Mouse (Mus musculus) lung, postnatal 36 days (tissue): ENCODE measurements around the gene Mfap1a.
"Not testable (repeated sequence)": the region's sequence is repeated elsewhere in the genome, so short reads cannot be mapped to it uniquely, and the experiment has no call there.

Experiments used
- DNase-seq: peaks from one replicate; pipeline ENCODE4 v3.0.0; 2022; ENCODE audit warnings: mixed read lengths

Mfap1a gene

DNA sequence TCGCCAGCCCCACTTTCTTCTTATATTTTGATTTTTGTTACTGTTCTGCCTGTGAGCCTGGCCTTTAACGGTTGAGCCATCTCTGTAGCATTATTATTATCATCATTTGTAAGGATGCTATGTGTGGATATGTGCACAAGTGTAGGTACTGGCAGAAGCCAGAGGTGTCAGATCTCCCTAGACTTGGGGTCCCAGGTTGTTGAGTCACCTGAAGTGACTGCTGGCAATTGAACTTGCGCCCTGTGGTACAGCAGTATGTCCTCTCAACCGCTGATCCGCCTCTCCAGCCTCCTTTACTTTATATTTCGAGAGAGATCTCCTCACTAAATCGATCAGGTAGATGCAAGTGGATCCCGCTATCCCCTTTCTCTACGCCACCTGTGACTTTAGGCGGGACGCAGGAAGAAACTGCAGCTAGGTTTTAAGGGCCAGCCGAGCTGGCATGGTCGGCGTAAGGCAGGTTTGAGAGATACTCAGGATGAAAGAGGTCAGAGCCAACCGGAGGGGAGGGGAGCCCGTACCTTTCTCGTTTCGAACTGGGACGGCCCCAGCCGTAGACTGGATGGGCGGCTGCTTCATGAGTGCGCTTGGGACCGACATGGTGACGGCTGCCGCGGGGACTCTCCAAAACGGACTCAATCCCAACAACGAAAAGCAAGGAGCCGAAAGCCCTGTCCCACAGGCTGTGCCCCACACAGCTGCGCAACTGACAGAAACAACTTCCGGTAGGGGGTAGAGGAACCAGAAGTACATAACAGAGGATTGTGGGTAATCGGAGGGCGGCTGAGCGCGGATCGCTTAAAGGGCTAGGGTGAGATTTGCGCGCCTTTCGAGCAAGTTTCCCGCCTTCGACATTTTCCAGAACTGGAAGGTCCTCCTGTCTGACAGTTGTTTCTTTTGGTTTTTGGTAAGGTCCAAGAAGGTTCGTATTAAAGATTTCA is at the start of gene Mfap1a, which contains the start of gene Wdr76:
Mfap1a (minus strand) TSS at position 724 of the 941 bp plus-strand sequence.
Wdr76 (plus strand) TSS at position 782 of the 941 bp plus-strand sequence.
- peak; percentile 95 for DNase-seq

DNA sequence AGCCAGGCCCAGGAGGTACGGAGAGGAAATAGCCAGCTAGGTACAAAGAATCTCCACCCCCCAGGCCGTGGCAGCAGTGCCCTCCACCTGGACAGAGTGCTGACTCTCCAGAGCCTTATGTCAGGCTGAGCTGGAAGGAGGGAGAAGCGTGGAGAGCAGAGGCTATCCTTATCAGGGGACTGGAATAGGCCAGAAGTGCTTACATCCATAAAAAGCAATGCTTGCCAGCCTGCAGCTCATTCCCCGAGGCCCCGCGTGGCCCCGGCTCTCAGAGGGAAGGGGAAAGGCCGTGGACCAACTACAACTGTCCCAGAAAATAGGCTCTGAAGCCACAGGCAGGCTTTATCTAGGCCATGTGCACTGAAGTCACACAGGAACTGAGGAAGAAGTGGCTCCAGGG is 44.8 kb upstream of the Mfap1a start:
- no peak for DNase-seq

DNA sequence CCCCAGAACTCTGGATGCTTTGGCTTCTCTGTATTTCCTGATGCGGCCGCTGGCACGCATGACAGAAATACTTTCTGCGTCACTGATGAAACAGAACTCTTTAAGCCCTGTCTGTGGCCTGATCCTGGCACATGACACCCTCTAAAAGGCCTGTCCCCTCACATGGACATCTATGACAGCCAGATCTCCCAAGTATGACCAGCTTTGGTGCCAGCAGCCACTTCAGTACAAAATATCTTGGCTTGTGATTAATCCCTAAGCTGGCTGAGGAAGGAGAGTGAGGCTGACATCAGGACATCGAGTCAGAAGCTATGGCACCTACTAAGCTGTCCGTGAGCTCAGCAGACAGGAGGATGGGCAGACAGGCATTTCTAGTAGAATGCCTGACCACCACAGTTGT is 43.2 kb upstream of the Mfap1a start:
- no peak for DNase-seq

DNA sequence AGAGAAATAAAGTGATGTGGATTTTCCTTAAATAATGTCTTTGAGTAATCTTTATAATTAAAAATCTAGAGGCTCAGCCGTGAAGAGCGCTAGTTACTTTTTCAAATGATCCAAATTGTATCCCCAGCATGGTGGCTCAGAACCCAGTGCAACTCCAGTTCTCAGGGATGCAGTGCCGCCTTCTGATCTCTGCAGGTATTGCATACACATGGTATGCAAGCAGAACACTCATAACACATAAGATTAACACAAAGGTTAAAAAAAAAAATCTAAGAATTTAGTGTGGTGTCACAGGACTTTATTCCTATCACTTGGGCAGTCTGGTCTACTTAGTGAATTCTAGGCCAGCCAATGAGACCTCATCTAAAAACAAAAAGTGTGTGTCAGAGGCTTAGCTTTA is 38.4 kb upstream of the Mfap1a start:
- no peak for DNase-seq

DNA sequence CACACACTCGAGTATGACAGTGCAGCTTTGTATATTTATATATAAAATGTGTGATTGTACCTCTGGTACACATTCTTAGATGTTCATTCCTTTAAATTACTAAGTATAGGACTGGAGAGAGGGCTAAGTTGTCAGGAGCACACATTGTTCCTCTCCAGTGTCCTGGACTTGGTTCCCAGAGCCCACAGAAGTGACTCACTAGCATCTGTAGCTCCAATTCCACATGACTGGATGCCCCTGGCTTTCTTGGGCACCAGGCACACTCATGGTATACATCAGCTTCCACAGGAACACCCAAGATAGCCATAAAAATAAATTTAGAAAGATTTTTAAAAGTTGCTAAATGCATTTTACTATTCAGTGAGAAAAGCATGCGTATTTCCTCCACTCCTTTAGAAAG is 18.6 kb upstream of the Mfap1a start:
- no peak for DNase-seq

DNA sequence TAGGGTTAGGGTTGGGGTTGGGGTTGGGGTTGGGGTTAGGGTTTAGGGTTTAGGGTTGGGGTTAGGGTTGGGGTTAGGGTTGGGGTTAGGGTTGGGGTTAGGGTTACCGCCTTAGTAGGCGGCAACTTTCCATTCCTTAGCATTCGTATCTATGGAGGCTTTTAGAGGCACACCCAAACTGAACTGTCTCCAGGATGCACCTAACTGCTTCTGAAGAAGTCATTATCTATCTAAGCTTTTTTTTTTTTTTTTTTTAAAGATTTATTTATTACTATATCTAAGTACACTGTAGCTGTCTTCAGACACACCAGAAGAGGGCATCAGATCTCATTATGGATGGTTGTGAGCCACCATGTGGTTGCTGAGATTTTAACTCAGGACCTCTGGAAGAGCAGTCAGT is 16.4 kb upstream of the Mfap1a start:
- DNase-seq, result not testable (repeated sequence)

DNA sequence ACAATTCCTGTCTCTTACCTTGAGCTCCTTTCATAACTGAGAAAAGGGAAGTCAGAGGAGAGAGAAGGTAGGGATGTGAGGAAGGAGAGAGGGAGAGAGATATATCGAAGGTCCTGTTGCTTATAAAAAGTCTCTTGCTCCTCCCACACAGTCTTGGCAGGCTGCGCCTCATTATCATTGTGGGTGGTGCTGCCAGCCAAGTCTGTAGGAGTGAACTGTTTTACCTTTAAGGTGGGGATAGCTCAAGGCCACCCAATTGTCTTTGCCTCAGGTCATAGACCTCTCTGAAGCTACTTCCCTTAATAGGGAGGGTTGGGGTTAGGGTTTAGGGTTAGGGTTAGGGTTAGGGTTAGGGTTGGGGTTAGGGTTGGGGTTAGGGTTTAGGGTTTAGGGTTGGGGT is 15.5 kb upstream of the Mfap1a start:
- no peak for DNase-seq

DNA sequence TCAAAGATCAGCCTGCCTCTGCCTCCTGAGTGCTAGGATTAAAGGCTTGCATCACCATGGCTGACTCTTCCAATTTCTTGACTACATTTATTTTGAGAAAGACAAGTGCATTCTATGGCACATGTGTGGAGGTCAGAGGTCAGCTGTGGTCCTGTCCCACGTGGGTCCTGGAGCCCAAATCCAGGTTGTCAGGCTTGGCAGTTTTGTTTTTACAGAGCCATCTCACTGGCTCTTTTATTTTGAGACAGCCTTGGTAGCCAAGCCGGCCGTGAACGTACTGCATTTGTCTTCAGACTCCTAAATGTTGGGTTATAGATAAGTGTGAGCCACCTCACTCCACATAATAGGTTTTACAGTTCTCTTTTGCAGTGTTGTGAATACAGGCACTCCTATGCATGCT is 12.2 kb upstream of the Mfap1a start:
- DNase-seq, result not testable (repeated sequence)

DNA sequence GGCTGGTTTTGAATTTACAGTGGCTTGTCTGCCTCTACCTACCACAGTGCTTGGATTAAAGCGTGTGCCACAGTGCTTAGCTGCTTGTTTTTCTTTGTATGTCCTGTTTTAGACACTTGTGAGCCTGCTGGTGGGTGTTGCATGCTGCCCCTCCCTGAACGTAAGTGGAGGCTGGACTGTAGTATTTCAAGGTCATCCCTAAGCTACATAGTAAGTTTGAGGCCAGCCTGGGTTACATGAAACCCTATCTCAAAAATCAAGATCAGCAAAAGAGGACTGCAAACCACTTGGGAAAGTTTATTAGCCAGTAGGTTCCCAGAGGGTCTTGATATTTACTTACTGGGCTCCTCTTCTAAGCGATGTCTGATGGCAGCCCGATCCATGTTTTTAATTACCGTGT is 11.6 kb upstream of the Mfap1a start:
- DNase-seq, result no peak

DNA sequence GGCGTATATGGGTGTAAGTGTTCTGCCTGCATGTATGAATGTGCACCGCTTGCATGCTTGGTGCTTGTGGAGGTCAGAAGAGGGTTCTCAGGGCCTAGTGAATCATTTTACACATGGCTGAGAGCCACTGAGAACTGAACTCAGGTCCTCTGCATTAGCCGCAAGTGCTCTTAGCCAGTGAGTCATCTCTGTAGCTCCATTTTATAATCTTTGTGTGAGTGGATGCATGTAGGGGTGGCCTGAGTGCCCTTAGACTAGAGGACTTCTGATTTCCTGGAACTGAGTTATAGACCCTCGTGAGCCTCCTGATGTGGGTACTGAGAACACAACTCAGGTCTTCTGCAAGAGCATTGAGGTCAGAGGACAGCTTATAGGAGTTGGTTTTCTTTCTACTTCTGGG is 7.7 kb upstream of the Mfap1a start:
- peak; percentile 15 for DNase-seq

DNA sequence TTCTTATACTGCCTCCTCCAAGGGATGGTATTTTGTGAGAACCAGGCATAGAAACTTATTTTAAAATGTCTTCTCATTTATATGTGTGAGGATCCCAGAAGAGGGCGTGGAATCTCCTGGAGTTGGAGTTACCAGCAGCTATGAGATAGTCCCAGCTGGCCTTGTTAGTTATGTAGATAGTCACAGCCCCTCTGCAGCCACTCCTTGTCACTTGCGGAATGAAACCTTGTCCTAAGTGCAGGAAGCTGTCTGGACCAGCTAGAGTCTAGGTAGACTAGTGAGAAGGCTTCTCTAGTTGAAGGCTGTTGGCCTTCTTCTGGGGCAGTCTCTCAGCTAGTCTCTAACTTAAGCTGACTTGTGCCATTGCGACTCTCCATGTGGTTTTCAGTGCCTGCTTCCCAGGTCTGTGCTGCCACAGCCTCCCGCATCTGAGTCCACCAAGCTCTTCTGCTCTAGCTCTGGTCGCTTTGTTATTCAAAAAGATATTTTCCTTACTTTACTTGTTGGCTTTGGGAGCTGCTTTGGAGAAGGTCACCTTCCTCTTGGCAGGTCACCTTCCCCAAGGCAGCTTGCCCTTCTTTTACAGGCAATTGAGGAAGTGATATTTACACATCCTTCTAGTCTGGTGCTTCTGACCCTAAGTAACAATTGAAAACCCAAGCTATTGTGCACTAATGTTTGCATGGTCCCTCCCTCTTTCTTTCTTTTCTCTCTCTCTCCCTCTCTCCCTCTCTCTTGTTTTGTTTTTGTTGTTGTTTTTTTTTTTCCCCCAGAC is 6.7 kb upstream of the Mfap1a start:
- not testable (repeated sequence) for DNase-seq

DNA sequence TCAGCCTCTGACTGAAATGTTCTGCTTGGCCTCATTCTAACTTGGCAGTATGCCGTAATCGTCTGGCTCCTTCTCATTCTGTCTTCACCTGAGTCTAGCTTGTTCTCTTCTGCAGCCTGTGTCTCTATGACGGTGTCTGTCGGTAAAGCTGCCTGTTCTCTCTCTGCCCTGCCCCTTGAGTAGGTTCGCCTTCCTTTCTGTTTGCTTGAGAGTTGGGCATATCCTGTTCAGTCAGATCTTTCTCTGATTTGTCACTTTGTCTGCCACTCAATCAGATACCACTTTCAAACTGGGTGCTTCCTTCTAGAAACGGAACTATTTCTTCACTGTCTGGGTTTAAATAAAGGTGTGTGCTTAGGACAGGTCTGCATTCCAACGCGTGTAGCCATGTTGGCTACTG is 4.9 kb upstream of the Mfap1a start:
- no peak for DNase-seq

DNA sequence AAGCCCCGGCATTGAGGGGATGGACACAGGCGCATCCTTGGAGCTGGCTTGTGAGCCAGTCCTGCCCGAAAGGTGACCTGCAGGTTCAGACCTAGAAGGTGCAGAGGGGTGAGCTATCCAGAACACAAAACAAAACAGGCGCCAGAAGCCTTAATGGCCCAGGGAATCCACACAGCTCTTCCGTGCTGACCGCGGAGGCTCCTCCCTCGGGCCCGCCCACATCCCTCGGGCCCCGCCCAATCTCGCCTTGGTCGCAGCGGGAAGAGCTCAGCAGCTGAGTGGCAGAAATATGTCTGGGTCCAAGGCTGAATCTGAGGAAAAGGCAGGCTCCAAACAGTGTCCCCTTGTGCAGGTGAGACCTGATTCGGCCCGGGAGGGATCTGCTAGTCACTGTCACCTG is 3.1 kb upstream of the Mfap1a start:
- DNase-seq, result peak; percentile 84

DNA sequence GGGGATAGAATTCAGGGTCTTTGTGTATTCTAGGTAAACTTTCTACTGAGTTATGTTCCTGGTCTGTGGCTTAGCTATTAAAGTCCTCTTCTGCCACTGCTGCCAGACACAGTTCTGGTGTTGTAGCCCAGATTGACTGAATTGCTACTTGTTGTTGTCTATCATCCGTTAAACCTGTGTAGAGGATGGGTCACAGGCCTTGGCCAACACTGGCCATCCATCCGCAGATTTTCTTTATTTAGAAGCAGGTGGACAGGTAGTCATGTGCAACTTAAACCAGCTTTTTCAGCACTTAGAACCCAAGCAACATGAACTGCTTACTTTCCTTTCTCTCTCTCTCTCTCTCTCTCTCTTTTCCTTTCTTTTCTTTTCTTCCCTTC is 1.5 kb upstream of the Mfap1a start:
- DNase-seq, result no peak

DNA sequence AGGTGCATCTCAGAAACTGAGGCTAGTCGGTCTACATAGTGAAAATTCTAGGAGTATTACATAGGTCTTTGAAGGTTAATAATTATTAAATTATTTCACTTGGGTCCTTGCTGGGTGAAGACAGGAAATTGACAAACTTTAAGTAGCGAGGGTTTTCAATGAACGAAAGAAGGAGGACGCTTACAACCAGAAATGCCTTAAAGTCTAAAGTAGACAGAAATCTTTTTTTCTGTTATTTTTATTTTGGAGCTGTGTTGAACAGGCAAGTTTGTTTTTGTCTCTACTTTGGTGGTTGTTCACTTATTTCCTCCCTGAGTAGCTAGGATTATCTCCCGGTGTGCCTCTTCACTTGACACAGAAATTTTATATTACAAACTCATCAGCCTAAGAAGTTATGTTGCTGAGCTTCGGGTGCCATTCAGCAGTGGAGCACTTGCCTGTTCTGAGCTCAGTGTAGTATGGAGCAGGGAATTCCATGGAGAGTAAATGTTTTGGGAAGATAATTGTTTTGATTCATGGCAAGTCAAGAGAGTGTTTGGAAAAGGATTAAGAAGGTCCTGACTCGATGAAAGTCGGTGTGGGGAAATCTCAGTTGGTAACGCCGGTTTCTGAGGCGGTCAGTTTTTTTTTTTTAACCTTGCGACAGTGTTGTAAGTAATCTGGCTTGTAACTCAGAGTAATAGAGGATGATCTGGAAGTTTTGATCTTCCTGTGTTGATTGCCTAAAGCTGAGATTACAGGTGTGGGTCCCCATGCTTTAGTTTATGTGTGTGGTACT is 897 bp upstream of the Mfap1a start:
- no peak for DNase-seq

DNA sequence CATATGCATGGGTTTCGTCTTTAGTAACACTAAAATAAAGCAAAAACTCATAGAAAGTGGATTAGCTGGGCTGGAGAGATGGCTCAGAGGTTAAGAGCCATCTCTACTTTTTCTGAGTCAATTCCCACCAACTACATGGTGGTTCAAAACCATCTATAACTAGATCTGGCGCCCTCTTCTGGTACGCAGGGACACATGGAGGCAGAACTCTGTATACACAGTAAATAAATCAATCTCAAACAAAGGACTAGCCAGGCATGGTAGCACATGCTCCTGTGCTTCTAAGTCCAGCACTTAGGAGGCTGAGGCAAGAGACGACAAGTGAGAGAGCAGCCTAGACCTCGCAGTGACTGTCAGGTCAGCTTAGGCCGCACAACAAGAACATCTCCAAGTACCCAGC is 4.9 kb downstream of the Mfap1a start:
- DNase-seq, result not testable (repeated sequence)

DNA sequence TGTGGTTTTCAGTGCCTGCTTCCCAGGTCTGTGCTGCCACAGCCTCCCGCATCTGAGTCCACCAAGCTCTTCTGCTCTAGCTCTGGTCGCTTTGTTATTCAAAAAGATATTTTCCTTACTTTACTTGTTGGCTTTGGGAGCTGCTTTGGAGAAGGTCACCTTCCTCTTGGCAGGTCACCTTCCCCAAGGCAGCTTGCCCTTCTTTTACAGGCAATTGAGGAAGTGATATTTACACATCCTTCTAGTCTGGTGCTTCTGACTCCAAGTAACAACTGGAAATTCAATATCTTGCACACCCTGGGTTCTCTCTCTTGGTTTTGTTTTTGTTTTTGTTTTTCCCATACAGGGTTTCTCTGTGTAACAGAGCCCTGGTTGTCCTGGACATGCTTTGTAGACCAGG is 22.1 kb downstream of the Mfap1a start:
- not testable (repeated sequence) for DNase-seq

DNA sequence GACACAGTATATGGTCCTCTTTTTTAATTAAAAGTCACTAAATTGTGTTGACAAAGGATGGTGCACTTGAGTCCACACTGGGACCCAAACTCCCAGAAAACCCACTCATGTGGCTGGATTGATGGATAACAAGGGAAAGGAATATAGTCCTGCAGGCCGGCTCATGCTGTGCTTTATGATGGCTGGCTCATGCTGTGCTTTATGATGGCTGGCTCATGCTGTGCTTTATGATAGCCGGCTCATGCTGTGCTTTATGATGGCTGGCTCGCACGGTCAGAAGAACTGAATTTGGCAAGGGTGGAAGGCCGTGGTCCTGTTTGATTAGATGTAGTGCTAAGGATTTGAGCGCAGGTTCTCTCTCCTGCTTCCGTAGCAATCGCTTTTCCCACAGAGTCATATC is 22.9 kb downstream of the Mfap1a start:
- no peak for DNase-seq

DNA sequence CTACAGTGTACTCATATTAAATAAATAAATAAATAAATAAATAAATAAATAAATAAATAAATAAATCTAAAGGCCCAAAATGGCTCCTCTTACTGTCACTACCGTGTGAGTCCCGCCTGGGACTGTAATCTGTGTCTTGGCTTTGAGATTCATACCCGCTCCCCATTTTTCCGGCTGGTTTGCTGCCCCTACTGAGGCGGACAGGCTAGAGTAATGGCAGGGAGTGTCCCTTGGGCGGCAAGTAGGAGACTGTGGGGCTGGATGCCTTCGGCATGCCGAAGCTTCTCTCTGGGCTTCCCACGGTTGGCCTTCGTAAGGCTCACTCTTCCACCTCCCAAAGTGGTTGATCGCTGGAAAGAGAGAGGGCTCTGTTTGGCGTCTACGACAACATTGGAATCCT is 25.5 kb downstream of the Mfap1a start:
- not testable (repeated sequence) for DNase-seq

DNA sequence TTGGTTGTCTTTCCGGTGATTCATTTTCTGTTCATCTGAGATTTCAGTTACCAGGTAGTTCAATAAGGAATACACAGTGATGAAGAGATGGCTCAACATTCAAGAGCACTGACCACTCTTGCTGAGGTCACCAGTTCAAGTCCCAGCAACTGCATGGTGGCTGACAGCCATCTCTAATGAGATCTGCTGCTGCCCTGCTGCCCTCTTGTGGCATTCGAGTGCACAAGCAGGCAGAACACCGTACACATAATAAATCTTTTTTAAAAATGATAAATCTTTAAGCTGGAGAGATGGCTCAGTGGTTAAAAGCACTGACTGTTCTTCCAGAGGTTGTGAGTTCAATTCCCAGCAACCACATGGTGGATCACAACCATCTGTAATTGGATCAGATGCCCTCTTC is 26.0 kb downstream of the Mfap1a start:
- peak; percentile 44 for DNase-seq

DNA sequence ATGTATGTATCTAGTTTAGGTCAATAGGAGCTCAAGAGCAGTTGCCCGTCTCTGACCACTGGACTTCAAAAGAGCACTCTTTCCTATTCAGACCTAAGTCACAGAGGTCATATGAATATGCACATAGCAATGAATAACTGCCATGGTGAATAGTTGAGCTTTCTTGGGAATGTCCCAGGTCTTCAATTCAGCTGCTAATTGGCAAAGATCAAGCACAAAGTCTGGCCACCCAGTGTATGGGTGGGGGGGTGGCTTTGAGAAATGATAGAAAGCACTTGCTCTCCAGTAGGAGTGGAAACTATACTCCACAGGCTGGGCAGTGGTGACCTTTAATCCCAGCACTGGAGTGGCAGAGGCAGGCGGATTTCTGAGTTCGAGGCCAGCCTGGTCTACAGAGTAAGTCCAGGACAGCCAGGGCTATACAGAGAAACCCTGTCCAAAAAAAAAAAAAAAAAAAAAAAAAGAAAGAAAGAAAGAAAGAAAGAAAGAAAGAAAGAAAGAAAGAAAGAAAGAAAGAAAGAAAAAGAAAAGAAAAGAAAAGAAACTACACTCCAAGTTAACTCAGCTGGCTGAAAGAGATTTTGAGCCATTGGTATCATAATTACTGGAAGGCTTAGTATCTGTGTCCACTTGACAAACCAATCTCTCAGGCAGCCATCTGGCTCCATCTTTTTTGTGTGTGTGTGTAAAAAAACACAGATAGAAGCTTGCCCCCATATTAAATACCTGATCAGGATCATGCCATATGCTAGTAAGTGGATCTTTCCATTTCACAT is 28.8 kb downstream of the Mfap1a start:
- DNase-seq, result no peak

DNA sequence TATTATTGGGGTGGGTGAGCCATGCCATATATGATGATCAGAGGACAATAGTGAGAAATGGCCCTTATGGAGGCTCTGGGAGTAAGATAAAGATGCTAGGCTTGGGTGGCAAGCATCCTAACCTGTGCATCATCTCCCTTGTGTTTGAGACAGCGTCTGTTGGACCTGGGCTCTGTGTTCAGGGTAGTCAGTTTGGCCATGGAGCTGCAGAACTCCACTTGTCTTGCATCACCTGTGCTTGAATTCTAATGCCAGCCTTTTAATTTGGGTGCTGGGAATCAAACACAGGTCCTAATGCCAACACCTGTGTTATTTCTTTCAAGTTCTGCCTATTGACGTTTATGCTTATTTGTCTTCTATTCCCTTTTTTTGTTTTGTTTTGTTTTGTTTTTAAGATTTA is 31.2 kb downstream of the Mfap1a start:
- not testable (repeated sequence) for DNase-seq
